Mouse (Mus musculus) left cerebral cortex, adult 18-20 months (tissue): ENCODE results near the gene Nav1. TPM values are rescaled to one million over a fixed set of nuclear protein-coding genes. Genes with fewer than 3 reads are reported as not detected.

Experiments used
- DNase-seq, 2 experiments: peaks; one replicate each; pipeline ENCODE4 v3.0.0; 2021 to 2022; ENCODE audit warnings: low spot score in 2 of 2, mixed read lengths in 1 of 2
- total RNA-seq, 2 experiments: library from RNA; stranded (reverse); gene quantifications; 2 replicates each; pipeline ENCODE4 v1.2.3; 2021

Nav1 gene
- total RNA-seq, 2 experiments from 2014 or later = 42.5 to 48.0 TPM

DNA sequence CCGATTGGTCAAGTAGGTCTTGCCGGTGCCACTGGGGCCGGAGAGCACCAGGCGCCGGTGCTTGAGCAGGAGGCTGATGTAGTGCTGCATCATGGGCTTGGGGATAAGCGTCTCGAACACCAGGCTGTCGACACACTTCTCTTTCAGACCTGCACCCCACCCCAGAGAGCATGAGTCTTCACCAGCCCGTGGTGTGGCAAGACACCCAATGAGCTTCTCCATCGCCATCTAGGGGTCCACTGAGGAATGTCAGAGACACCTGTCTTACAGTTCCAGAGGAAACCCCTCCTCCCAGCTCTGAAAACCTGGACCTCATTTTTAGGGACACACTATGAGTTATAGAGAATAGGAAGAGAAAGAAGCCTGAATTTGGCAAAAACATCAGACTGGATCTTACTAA, 154.8 kb downstream of the Nav1 start:
- peak in 1 of 2 experiments; percentile 38 for DNase-seq

DNA sequence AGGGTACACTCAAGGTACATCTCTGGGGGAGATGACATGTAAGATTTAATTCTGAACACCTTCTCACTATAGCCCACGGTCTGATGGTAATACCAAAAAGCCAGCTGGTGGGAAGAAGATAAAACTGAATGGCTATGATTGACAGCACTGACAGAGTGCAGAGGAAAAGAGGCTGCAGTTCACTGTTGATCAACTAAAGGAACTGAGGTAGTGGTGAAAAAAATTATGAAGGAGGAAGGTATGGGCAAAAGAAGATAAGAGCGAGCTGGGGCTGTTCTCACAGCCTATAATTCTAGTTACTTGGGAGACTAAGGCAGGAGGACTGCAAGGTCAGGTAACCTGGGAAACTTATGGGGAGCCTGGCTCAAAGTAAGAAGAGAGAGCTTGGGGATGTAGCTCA, 155.7 kb downstream of the Nav1 start:
- DNase-seq = no peak

- DNase-seq = no peak
Observed at GRCm38 (mm10) chr1:135449876-135450275, 157.2 kb downstream of the Nav1 start.

- DNase-seq = no peak
Observed at GRCm38 (mm10) chr1:135448940-135449339, 158.2 kb downstream of the Nav1 start.

GRCm38 (mm10) chr1:135443506-135443905, 163.6 kb downstream of the Nav1 start:
- no peak for DNase-seq

DNA sequence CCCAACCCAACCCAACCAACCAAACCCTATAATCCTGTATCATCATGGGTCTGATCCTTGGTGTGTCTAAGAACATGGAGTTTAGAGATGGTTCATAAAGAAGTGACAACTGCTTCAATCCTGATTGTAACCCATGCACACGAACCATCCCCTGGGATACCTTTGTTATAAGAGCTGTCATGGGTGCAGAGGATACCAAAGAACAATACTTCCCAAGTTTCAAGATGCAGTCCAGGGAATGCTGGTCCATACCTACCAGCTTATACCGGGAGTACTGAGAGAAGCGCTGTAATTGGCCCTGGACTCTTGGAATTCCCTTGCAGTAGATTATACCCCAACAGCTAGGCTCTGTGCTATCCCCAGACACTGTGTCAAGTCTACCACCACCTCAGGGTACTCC, 165.2 kb downstream of the Nav1 start:
- DNase-seq = no peak

DNA sequence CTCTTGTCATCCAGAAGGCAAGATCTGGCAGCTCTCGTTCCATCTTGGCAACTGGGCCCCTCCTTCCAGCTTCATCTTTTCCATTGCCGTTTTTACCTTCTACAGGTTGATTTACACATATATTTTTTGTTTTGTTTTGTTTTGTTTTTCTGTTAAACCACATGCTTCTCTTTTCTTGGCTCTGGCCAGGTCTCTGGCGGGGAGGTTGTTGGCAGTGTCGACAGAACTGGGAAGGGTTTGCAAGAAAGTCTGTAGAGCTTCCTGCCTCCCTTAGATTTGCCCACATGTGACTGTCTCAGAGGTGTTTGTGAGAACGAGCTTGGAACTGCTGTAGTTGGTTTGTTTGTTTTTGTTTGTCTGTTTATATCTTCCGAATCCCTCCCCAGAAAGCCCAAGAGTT, 166.1 kb downstream of the Nav1 start:
- DNase-seq = no peak

- no peak for DNase-seq
Observed at GRCm38 (mm10) chr1:135438801-135439200, 168.3 kb downstream of the Nav1 start.

GRCm38 (mm10) chr1:135435823-135436222, 171.3 kb downstream of the Nav1 start:
- DNase-seq = no peak

GRCm38 (mm10) chr1:135430669-135431017, 176.5 kb downstream of the Nav1 start:
- DNase-seq = no peak

DNA sequence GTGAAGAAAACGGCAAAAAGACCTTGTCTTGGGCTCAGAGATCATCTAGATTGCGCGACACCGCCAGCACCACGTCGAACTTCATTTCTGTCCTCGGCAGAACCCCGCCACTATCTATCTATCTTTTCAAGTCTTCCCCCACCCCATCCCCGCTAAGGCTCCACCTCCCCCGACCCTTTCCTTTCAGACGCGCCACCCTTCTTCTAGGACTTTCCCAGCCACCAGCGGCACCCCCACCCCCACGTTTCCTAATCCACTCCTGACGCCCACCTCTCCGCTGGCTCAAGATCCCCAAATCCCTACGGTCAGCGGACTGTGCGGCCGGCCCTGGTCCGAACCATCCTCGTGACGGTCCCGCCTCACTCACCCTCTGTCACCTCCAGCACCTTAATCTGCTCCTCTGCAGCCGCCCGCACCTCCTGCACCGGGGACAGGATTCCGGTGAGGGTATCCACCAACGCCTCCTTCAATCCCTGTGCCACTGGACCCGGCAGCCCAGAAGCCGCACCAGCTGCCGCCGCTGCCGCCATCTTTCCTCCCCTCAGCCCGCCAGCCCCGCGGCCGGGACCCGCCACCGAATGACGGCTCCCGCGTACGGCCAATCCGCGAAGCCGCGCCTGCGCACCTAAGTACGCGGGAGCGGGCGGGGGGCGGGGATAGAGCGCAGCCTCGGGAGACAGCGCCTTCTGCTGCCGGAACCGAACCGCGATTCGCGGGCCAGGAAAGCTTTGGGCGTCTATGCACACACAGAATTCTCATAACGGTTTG, 177.0 kb downstream of the Nav1 start, which contains the start of gene Ipo9:
Gene Ipo9, minus strand, starts transcription at position 599 of the 768 bp plus-strand sequence.
- peak; percentile 93 to 95 for DNase-seq

DNA sequence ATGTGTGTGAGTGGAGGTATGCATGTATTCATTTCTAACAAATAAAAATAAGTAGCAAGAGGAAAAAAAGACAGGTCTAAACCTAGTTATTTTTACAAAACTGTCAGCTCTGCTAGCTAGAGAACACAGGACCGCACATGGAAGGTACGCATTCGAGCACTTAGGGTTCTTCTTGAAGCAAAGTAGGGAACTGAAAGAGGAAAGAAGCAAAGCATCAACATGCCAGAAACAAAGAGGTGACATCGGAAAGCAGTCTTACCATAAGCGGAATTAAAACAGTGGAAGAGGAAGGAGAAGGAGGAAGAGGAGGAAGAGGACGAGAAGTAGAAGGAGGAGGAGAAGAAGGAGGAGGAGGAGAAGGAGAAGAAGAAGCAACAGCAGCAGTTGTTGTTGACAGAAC, 179.7 kb downstream of the Nav1 start:
- DNase-seq = no peak

GRCm38 (mm10) chr1:135426645-135427044, 180.4 kb downstream of the Nav1 start:
- DNase-seq = no peak

DNA sequence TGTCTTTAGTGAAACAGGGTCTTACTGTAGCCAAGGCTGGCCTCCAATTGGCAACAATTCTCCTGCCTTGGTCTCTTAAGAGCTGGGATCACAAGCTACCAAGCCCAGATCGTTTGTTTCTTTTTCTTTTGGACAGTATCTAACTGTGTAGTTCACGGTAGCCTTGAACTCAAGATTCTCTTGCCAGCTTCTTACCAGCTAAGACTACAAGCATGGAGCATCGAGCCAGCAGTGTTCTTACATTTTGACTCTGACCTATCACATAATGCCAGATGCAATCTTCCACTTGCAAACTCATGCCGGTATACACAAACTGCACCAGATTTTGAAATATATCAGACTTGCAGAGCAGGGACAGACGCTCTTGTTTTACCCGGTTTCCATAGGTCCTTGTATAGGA, 184.3 kb downstream of the Nav1 start:
- no peak for DNase-seq

GRCm38 (mm10) chr1:135413996-135414395, 193.1 kb downstream of the Nav1 start:
- DNase-seq = peak; percentile 22 to 23

GRCm38 (mm10) chr1:135412130-135412529, 195.0 kb downstream of the Nav1 start:
- no peak for DNase-seq

DNA sequence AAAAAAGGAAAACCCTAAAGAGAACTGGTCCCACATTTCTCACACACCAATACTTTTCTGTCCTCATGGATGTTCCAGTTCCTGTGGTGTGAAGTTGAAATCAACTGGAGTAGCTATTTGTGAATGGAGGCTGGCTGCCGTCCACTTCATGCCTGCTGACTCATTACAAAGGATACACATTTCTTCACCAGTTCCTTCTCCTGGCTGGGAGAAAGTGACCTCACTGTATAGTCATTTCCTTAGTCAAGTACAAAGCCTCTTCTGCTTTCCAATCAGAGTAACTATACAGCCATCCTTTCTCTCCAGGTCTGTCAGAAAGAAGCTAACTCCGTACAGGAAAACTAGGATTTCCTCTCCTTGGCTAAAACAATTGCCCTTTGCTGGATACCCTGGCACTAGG, 196.1 kb downstream of the Nav1 start:
- peak; percentile 56 to 62 for DNase-seq

- no peak for DNase-seq
Observed at GRCm38 (mm10) chr1:135408973-135409372, 198.1 kb downstream of the Nav1 start.

DNA sequence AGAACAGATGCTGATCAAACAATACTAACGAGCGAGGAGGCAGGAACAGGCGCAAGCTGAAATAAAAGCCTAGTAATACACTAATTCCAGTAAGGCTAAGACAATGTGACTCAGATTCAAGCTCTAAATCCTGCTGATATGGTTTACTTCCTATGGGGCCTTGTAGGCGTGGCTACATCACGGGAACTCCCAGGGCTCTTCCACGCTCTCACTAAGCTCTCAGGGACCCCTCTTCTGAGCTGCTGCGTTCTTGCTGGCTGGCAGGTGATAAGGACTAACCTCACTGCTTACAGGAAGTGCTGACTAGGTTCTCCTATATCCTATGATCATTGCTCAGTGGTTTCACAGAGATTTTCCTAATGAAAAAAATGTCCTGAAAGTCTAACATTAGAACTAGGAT, 201.7 kb downstream of the Nav1 start:
- DNase-seq = no peak

DNA sequence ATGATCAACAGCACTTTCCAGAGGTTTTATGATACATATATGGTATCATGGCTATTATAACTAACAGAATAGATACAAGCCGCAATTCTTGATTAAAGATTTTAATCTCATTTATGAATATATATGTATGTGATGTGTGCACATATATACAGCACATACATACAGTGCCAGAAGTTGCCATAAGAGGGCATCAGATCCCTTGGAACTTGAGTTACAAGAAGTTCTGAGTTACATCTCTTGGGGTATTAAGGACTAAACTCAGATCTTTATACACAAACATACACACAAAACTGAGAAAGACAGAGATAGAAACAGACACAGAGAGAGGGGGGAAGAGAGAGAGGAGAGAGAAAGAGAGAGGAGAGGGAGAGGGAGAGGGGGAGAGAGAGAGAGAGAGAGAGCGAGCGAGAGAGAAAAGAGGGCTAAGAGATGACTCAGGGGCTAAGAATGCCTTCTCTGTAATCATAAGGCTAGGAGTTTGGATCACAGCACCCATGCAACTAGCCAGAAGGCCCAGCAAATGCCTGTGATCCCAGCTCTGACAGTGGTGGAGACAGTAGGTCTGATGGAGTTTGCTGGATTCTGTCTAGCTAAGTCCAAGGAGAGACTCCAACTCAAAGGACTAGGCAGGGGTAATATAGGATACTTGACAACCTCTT, 205.5 kb downstream of the Nav1 start:
- no peak for DNase-seq

- no peak for DNase-seq
Observed at GRCm38 (mm10) chr1:135399466-135399865, 207.6 kb downstream of the Nav1 start.

- peak; percentile 37 to 60 for DNase-seq
Observed at GRCm38 (mm10) chr1:135385161-135385560, 221.9 kb downstream of the Nav1 start.
